Mouse (Mus musculus) c-Kit-positive CD71-negative TER-119-negative erythroid progenitor cells, embryonic 14.5 days (primary cell): ENCODE data around the gene Med27.
"Not testable (repeated sequence)": the region's sequence is repeated elsewhere in the genome, so short reads cannot be mapped to it uniquely, and the experiment has no call there.

Experiments
- DNase-seq: peaks from one replicate; pipeline ENCODE4 v3.0.0-alpha.2; 2013; ENCODE audit warnings: low read depth

Med27 gene

DNA sequence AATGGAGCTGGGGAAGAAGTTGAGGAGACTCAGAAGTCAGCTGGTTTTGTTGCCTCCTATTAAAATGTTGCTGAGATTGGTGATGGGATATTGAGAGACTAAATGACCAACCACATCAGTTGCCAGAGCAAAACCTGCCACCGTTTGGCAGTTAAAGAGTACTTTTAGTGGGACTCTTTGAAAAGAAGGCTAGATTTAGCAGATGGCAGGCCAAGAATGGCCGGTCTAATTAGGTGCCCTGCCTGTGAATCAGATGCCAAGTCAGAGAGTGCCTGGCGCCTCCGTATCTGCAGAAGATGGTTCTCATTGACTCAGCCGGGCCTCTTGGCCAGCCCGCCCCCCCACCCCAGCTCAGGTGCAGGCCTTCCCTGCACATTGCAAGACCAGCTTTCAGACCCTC is 173.6 kb downstream of the Med27 start:
- no peak for DNase-seq

DNA sequence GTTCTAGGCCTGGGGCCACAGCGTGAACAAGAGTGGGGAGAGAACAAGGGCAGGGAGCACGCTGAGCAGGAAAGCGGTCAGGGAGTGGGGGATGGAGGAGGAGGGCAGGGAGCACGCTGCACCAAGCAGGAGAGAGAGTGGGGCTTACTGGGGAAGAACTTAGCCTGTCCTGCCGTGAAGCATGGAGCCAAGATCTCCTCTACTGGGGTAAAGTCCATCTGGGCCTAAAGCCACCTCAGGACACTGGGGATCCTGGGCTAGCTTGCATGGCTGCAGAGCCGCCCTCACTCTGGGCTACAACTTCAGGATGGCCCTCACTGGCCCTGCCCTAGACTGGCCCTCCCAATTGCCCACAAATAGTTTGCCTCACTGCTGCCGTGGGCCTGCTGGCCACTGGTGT is 174.9 kb downstream of the Med27 start:
- no peak for DNase-seq

DNA sequence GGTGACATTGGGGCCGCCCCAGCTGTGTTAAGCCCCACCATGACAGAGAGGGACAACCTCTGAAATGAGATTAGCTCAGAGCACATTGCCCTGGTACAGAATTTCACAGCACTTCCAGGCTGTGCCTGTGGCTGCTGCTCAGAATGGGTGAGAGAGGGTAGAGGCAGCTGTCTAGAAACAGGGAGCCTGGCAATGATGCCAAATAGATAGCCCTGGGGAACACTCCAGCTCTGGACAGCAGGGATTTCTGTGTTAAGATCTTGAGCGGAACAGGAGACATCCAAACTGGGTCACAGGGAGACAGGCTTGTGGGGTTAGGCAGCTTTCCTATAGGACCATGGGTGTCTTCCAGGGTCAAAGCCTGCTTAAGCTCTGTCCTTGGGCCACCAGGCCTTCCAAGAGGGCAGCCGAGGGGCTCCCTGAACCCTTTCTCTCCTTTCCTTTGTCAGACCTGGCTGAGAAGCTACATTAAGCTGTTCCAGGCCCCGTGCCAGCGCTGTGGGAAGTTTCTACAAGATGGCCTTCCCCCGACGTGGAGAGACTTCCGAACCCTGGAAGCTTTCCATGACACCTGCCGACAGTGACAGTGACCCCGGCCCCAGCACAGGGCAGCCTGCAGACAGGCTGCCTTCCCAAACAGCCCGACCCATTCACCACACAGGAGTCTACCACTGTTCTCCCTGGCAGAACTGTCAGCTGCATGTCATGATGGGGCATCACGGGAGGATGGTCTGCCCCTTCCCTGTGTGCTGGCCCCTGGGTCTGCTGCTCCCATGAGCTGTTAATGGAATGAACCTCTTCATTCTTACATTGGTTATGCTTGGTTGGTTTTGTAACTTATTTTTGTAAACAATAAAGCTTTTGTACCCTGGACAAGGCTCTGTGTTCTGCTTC is 177.5 kb downstream of the Med27 start:
- DNase-seq, result no peak

DNA sequence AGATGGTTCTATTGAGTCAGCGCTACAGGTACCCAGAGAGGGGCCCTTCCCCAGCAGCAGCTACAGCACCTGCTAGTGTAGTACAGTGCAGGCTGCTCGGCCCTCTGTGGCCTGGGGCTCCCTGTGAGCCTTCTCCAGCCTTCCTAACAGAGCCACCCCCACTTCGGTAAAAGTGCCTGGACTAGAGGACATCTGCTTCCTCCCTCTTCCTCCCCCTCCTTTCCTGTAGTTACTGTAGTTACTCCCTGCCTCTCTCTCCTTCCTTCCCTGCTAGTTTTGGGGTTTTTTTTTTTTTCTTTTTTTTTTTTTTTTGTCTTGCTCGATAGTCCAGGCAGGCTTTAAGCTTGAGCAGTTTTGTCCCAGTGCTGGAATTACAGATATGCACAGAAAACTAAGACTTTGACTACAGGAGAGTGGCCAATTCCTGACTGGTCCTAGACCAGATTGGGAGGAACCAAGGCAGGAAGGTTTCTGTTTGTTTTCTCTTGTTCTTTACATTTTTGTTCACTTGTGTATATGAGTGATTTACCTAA is 178.7 kb downstream of the Med27 start:
- no peak for DNase-seq

DNA sequence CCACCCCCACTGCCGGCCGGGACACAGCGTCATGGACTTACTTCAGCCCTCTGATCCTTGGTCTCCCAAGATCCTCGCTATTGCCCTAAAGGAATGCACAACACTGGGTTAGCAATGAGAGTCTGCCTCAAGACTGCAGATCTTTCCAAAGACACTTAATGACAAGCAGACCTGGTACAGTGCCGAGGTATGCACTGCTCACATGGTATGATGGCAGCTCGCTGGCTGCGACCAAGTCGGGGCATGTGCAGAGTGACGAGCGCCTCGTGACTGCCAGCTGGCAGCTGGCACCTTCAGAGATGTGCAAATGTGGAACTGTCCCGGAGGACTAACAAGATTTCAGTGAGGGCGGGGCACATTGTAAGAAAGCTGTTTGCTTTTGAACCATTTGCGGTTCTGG is 179.6 kb downstream of the Med27 start:
- DNase-seq, result no peak

DNA sequence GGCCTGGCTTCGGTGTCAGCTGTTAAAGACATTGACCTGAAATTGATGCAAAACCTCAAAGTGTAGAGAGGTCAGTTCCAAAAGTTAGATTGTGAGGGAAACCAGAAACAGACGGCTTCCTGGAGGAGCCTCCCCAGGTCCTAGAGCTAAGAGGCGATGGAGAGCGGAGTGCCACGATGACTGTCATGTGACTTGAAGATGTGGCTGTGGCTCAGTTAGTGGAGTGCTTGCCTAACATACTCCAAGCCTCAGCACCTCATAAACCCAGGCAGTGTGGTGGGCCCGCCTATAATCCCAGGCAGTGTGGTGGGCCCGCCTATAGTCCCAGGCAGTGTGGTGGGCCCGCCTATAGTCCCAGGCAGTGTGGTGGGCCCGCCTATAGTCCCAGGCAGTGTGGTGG is 180.9 kb downstream of the Med27 start:
- DNase-seq, result not testable (repeated sequence)

DNA sequence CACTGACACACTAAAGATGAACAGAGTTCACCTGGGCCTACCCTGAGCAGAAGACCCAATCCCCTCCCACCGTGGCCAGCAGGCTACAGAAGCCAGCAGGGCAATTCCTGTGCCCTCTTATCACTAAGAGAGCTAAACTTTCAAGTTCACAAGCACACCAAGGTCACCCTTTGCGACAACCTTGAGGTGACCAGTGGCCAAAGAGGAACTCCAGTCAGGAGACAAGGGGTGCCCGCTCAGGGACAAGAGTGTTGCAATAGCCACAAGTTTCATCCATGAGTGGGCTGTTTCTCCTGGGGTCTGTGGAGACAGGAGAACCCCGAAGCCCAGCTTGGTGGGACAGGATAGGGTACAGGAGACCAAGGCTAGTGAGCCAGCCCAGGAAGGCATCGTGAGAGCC is 182.2 kb downstream of the Med27 start:
- DNase-seq, result no peak

DNA sequence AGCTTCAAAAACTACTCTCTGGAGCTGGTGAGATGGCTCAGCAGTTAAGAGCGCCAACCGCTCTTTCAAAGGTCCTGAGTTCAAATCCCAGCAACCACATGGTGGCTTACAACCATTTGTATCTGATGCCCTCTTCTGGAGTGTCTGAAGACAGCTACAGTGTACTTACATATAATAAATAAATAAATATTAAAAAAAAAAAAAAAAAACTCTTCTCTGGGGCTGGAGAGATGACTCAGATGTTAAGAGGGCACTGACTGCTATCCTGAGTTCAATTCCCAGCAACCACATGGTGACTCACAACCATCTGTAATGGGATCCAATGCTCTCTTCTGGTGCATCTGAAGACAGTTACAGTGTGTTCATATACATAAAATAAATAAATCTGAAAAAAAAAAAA is 183.2 kb downstream of the Med27 start:
- not testable (repeated sequence) for DNase-seq

DNA sequence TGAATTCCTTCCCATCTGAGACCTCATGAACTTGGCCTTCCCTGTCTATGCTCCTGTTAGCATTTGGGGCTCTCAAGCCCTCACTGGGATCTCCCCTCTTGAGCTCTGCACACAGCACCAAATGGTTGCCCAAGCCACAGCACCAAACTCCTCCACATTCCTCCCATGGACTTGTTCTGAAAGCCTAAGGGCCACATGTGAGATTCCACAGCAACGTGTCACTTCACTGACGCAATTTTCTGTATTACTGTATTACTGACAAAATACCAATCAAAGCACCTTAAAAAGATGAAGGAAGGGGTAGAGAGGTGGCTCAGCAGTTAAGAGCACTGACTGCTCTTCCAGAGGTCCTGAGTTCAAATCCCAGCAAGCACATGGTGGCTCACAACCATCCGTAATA is 185.6 kb downstream of the Med27 start:
- DNase-seq, result no peak

DNA sequence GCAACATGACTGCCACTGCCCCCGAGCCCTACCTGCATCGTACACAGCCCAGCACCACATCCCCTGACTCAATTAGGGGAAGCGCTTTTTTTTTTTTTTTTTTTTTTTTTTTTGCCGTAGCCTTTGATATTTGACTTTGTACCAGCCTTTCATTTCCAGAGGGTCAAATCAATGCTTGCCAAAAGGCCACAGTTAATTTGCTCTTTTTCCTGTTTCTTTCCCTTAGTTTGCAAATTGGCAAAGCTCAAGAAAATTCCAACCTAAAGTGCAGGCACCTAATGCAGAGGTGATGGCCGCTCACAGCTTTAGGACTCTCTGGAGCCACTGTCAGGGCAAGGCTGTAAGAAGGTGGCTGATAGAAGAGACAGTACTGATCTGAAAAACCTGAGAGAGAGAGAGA is 186.3 kb downstream of the Med27 start:
- DNase-seq, result no peak

DNA sequence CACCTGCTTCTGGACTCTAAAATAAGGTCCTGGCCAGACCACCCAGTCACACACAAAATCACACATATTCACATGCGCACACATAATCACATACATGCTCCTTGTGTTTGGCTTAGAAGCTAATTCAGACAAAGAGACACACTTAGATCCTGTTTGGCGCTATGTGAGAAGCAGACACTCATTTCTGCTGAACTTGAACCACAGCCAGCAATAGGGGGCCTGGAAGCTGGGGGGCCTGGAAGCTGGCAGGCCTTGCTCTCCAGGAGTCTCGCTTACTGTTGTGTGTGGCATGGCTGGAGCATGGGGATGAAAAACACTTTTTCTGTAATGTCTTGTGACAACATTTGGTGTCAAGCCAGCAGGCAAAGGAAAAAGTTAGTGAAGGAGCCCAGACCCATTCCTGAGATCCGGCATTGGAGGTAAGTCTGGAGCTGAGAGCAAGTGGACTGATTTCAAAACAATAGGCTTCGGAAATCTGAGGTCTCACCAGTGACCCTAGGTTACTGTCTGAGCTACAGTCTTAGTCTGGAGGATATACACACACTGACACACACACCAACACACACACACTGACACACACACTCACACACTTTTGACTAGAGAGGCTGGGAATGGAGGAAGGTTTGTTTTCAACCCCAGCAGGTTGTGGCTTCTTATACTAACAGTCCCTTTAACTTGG is 189.1 kb downstream of the Med27 start:
- DNase-seq, result no peak

DNA sequence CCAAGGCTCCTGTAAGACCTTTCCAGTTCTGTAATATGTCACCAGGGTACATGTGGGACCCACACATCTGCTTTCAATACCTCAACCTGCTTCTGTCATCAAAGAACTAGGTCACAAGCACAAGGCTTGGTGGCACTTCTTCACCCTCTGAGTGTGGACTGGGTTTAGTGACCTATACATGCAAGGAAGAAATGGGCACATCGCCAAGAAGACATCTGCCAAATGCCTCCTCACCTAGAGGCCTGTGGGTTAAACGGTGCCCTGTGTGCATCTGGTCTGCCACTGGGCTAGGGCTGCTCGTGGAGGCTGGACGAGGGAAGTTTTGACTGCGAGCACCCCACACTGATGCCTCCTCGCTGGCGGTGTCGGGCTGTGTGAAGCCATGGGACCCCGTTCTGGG is 189.9 kb downstream of the Med27 start:
- DNase-seq, result no peak

DNA sequence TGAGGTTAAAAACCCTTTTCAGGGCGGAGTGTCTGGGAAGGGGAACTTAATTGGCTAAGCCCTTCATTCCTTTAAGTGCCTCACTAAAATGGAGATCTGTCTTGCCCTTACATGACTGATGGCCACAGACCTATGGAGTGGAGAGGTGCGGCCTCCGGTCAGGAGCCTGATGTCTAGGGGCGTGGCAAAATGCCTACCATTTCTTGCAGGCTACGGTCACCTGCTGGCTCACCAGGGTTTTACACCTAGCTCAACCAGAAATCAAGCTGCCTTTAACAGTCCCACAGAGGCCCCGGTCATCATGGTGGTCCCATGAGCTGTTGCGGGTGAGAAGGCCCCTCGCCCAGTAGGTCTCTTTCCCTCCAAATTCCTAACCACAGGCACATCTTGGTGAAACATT is 190.7 kb downstream of the Med27 start:
- DNase-seq, result no peak

DNA sequence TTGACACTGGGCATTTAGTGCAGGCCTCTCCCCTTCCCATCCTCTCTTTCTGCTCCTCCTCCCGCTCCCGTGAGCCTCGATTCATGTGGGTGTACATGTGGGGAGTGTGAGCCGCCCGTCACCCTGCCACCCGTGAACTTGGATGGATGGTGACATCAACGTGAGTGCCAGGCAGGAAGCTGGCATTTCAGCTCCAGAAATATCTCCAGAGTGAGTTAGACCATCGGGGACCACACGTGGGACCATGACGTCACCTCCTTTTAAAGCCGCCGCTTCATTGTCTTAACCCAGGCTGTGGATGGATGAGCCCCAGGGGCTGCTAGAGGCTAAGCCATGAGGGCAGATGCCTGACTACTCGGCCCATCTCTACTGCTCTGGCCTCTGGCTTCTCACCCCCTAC is 195.4 kb downstream of the Med27 start:
- DNase-seq, result no peak

DNA sequence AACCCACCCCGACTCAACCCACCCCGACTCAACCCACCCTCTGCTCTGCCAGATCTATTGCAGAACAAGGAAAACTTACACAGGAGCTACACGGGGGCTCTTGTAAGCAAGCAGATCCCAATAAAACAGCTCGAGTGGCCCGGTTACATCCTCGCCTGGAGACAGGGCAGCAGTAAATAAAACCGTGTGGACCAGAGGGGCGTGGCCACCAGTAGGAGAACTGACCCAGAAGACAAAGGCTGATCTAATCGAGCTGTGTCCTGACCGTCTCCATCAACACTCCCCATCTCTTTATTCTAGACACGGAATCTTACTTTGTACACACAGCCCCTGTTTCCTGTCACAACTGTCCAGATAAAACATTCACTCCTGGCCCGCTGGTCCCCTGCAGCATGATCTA is 200.0 kb downstream of the Med27 start:
- DNase-seq, result no peak

DNA sequence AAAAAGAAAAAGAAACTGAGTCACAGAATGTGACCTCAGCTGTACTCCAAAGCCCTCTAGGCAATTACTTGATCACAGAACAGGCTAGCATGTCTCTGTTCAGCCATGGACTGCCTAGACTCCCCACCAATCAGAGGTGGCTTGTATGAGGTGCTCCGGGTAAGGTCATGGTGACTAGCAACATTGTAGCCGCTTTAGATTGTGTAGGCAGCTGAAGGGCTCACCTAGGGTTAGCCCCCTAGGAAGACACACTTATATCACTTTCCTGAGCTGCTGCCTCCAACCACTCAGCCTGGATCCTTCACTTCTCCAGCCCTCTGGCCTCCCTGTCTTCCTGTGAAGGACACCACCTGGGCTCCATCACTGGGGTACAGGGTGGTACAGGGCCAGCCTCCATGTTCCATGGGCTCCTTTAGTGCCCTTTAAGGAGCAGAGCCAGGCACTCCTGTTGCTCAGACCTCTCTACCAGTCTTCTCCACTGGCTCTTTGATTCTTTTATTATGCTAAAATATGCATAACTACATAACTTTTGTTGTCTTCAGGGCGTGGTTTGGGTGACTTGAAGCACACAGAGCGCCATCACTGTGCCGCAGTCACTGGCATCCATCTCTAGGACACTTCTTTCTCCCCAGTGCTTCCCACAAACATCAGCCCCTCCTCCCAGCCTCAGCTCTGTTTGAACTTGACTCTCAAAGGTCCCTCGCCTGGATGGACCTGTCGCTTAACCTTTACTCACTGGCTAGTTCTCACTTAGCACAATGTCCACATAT is 205.4 kb downstream of the Med27 start:
- DNase-seq, result no peak

DNA sequence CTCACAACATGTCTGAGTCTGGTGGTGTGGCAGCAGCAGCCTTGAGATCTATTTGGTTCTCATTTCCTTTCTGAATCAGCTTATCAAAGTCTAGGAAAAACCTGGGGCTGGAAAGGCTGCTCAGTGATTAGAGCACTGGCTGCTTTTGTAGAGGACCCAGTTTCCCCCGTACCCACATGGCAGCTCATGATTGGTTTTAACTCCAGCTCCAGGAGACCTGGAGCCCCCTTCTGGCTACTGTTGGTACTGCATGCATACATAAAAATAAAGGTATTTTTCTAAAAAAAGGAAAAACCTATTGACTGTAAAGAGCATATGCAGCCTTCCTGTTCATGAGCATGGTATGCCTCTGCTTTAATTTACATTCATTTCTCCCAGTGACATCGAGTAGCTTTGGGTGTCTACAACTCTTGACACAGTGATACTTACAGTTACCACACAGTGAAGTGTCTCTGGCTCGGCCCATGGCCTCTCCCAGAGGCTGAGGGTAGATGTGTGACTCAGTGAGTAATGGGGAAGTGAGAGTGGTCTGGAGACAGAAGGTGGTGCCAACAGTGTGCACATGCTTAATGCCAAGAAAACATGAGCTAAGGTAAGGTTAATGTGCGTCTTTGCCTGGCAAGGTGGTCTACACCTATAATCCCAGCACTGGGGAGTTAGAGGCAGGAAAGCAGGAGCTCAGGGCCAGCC is 207.5 kb downstream of the Med27 start:
- peak; percentile 30 for DNase-seq

DNA sequence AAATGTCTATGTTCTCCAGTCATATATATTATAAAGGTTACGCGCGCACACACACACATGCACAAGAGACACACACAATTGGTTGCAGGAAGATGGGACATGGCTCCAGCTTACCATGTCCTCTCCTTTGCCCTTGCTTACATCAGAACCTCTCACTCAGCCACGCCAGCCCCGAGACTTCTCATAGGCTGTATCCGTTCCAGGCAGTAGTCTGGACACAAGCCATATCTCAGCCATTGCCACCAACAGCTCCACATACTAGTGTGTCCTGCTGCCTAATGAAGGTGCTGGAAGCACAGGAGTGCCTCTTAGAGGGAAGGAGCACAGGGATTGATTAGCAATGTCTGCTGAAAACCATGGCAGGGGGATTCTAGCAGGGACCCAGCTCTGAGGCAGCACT is 211.9 kb downstream of the Med27 start:
- DNase-seq, result no peak

DNA sequence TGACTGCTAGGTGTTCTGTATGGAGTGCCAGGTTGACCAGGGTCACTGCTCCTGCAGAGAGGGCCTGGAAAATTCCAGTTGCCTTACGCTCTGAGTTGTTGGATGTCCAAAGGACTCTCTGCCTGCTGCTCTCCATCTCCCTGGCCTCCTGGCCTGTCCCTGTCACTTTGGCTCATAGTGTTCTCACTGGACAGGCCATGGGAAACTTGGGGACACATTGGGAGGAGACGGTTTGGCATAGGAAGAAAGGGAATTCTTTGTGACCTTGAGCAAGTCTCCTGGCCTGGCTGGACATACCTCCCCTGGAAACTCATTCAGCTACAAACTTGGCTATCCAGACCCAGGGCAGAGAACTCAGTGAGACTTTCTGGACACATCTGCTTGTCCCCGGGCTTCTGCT is 213.3 kb downstream of the Med27 start:
- DNase-seq, result no peak

DNA sequence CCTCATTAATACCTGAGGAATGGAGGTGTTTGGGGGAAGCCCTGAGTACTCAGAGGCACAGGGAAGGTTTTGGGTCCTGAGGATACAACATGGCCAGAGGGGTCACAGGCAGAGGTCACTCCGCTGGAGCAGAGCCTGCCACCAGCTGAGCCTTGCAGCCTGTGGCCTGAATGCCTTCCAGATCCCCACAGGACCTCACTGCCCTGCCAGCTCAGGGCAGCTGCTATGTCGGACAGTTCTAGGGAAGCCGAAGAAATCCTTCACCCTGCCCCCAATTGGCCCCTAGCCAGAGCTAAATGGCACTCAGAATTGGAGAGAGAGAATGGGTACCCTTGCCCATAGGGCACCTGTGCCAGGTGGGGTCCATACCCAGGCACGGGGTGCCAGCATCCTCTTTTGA is 214.8 kb downstream of the Med27 start:
- DNase-seq, result no peak

DNA sequence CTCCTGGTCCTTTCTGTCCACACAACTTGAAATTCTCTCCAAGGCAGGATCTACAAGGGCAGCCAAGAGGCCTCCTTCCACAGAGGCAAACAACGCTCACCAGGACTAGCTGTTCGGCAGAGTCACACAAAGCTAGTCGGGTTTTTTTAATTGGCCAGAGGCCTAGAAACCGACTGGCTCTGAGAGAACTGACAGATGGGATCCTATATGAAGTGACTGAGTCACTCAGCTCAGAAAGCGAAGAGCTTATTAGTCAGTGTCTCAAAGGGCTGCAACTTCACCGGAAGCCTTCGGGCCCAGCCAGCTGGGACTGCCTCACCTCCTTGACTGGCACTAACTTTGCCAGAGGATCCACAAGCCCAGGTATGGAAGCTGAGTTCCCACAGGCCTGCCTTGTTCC is 217.4 kb downstream of the Med27 start:
- no peak for DNase-seq
